8 mouse cellular contexts compared by ENCODE assay signal in genomic region chr17:35916297-35917142, GRCm38 (mm10). TPM values are rescaled to one million over a fixed set of nuclear protein-coding genes. Genes with fewer than 3 reads are reported as not detected.
DNase-seq lines count a peak whose midpoint lies in the region; ATAC-seq lines count a peak whose summit lies in the region.

Gene Mrps18b, minus strand, starts transcription at chr17:35916389.
Gene Ppp1r10, plus strand, starts transcription at chr17:35916434.

- ATAC-seq in intestine, embryonic 14.5 days (replicated peaks; ENCODE audit: low FRiP score, low TSS enrichment, low read depth), result peak; percentile 91

- H3K9ac ChIP-seq in intestine, embryonic 14.5 days (ENCODE audit: low read length), result peak within 1 kb of the TSS; percentile 100

- DNase-seq in adrenal gland, adult 18-20 months (ENCODE audit: low spot score in 2 of 2), result peak; percentile 97 to 98
- DNase-seq in embryo, embryonic 11 days, result peak; percentile 100
- peak; percentile 99 for DNase-seq in gastrocnemius, postnatal 25 days
- DNase-seq in intestine, embryonic 14.5 days (ENCODE audit: low spot score), result peak; percentile 98
- peak; percentile 100 for DNase-seq in left cerebral cortex, postnatal 14 days (ENCODE audit: low spot score in 2 of 2)
- DNase-seq in mesoderm, embryonic 11.5 days (ENCODE audit: low read depth, low spot score), result peak; percentile 100
- DNase-seq in right cerebral cortex, postnatal 36 days (ENCODE audit: low spot score in 2 of 2), result peak; percentile 99 to 100
- DNase-seq in yolk sac, embryonic 10.5 days (ENCODE audit: low spot score), result peak; percentile 99

- peaks cover 37% of the 10 kb centered on the region for H3K36me3 ChIP-seq in intestine, embryonic 14.5 days (ENCODE audit: control insufficient read depth, insufficient read depth, low read length)

- peak within 1 kb of the TSS; percentile 60 for H3K4me3 ChIP-seq in intestine, embryonic 14.5 days (ENCODE audit: low read depth, low read length)

- no peaks in the 10 kb centered on the region for H3K9me3 ChIP-seq in intestine, embryonic 14.5 days (ENCODE audit: control insufficient read depth, low read length)

- H3K27me3 ChIP-seq in intestine, embryonic 14.5 days (replicated peaks; ENCODE audit: control insufficient read depth, insufficient read depth, low read length), result no peaks in the 10 kb centered on the region

- H3K4me1 ChIP-seq in intestine, embryonic 14.5 days (replicated peaks; ENCODE audit: control insufficient read depth, insufficient read depth, low read length), result peaks cover 28% of the 10 kb centered on the region

- under 1% methylated on average over 83 of the region's 83 CpGs for WGBS in intestine, embryonic 14.5 days

- H3K4me2 ChIP-seq in intestine, embryonic 14.5 days (ENCODE audit: low read length), result peak within 1 kb of the TSS; percentile 90

- intact Hi-C loops in left cerebral cortex, postnatal 14 days (cut with DNase I), result loop anchor here (2.0 kb wide), 1 partner anchor 80 kb away; no protein-coding TSS in a partner anchor

- peak within 1 kb of the TSS; percentile 99 for H3K27ac ChIP-seq in intestine, embryonic 14.5 days (ENCODE audit: low read depth)

RNA-seq across cellular contexts. Expression of gene Mrps18b, which starts in this region (rescaled TPM):
- total RNA-seq in adrenal gland, adult 18-20 months (2021), result 100 to 1,000 TPM in 1 of 2 experiments, 10 to 100 TPM in 1; 93.5 to 102 TPM
- total RNA-seq in gastrocnemius, postnatal 25 days (2021), result 10 to 100 TPM; 52.8 to 59.6 TPM
- 119 and 128 TPM in 2 replicates for polyA plus RNA-seq in intestine, embryonic 14.5 days (2014; fragmentation: Nextera tagmentation; extraction: Ambion mirVana)
- total RNA-seq in left cerebral cortex, postnatal 14 days (2021), result 10 to 100 TPM; 40.0 to 41.7 TPM

RNA-seq across cellular contexts. Expression of gene Ppp1r10, which starts in this region (rescaled TPM):
- total RNA-seq in adrenal gland, adult 18-20 months (2021), result 10 to 100 TPM; 63.7 to 98.8 TPM
- total RNA-seq in gastrocnemius, postnatal 25 days (2021), result 10 to 100 TPM; 17.7 to 25.5 TPM
- 33.8 and 34.0 TPM in 2 replicates for polyA plus RNA-seq in intestine, embryonic 14.5 days (2014; fragmentation: Nextera tagmentation; extraction: Ambion mirVana)
- 10 to 100 TPM; 62.1 to 68.3 TPM for total RNA-seq in left cerebral cortex, postnatal 14 days (2021)

Comparison
In these comparisons a context has a peak if more than half of its experiments do, and no peak if none do; other contexts are left out.
1. Peak in every context shown above with its lines: DNase-seq, ATAC-seq, H3K4me3 ChIP-seq and H3K27ac ChIP-seq.